Mouse (Mus musculus) thymus, postnatal 4 days (tissue): Measurements from ENCODE around the gene Tiam2.

ENCODE experiments used
- DNase-seq: peaks from one replicate; pipeline ENCODE4 v3.0.0; 2021

The Tiam2 gene

GRCm38 (mm10) chr17:3454850-3455249, 128.5 kb downstream of the Tiam2 start:
- no peak for DNase-seq

DNA sequence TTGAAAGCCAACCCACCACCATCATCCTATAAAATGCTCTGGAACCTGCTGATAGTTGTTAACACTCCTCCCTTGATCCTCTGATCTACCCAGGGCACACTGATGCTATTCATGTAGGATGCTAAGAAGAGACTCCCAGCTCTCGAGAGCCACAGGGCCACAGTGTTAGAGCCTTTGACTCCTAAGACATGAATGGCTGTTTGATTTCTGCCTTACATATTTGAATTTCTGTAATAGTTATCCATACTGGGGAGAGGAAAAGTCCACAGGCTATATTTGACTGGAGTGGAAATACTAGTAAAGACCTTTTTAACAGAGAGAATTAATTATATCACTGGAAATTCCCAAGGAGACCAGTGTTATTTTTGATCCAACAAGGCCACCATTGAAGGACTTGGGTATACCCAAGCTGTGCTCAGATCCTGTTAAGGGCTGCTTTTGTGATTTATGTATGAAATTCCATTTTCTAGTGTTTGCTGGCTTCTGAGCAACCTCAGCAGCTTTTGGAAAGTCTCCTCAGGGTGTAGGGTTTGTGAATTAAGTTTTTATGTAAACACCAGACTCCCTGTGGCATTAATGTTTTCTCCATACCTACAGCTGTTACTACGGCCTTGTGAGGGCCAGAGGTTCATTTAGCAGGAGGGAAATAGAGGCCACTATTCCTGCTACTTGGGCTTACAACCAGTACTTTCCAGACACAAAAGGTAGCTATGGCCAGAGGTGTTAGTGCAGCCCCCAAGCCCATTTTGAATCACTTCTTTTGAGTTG, 131.7 kb downstream of the Tiam2 start:
- DNase-seq = no peak

DNA sequence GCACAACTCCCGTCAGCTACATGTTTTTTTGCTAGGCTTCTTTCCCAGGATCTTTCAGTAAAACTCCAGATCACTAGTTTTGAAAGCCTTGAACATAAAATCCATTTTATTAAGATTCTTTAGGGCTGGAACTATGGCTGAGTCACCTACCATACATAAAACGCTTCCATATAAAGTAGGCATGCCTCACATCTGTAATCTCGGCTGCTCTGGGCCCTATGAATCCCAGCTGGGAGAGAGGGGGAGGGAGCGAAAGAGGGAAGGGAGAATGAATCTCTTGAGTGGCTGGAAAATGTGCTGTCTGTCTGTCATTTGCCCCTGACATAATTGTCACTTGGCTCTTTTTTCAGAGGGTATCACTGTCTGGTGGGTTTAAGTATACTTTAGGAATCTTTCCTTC, 139.5 kb downstream of the Tiam2 start:
- no peak for DNase-seq

GRCm38 (mm10) chr17:3466681-3467080, 140.3 kb downstream of the Tiam2 start:
- no peak for DNase-seq

DNA sequence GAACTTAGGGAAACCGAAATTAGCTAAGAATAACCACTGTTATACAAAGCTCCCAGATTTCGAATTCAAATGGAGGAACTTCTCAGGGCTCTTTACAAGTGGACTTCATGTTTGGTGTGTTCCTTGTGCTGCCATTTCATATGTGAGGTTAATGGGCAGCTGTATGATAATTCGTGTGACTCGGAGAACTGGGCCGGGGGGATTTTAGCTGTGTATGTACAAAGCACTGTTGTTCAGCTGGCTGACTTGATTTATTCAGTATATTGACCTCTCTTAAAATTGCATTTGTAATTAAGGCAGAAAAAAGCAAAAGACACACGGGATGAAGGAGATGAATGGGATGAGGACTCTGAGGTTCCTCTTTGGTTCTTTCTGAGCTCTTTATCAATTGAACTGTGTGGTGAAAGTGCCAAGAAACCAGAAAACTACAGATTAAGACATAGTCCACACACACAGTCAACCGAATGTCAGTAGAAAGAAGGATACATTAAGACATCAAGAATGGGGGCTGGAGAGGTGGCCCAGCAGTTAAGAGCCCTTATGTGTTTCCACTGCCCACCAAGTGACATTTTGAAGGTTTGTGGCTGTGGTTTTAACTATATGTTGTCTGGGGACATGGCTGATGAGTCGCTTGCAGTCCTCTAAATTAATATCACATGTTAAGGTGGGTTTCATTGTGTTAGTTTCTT, 141.4 kb downstream of the Tiam2 start:
- no peak for DNase-seq

- DNase-seq = no peak
Measured at GRCm38 (mm10) chr17:3472018-3472417, 145.6 kb downstream of the Tiam2 start.

DNA sequence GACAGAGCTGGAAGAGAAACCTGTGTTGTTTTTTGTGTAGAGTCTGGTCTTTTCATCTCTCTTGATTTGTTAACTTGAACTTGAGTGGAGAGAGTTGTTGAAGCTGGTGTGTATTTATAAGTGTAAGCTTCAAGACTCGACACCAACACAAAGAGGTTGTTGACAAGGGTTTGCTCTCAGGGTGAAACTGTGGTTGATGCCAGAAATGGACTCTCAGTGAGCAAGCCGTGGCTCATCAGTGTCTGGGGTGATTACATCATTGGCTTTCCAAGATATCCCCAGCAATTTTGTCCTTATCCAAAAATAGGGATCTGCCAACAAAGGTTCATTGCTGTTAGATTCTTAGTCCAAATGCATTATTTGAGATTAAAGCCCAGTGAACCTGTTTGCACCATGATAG, 150.2 kb downstream of the Tiam2 start:
- no peak for DNase-seq

DNA sequence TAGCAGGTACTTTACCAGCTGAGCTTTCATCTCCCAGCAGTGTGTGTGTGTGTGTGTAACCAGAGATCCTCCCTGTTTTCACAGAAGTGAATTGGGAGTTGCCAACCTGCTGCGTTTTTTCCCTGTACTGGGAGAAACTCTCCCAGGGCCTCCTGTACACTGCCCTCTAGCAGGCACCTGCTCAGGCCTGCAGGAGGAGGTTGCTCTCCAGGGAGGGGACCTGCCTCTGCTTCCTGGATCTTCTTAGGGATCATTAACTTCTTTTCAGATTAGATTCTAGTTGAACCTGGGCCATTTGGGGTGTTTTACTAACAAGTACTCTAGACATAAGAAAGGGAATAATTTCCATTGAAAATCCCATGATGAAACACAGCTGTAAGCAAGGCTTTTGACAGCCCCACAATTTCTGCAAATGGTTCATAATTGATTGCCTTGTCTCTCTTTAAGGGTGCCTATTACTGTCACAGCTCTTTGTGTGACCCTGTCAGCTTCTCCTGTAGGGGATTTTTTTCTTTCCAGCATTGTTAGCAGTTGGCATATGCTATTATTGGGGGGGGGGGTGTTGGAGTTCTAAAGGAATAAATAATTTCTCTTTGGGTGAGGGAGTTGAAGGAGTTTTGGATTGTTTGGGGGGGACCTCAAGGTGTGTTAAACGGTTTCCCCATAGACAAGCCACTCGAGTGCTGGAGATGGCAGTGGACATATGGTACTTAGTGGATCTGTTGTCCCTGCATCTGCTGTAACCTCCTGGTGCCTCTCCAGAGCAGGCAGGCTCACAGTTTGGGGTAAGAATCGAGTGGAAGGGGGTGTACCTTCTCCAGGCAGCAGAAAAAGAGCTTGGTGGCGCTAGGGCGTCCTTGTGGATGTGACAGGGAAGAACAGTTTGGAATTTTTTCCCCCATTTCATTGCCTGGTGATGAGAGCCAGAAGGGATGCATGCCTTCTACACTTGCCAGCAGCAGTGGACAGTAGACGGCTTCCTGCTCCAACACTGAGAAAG, 155.5 kb downstream of the Tiam2 start:
- no peak for DNase-seq

GRCm38 (mm10) chr17:3483091-3483490, 156.7 kb downstream of the Tiam2 start:
- DNase-seq = no peak

DNA sequence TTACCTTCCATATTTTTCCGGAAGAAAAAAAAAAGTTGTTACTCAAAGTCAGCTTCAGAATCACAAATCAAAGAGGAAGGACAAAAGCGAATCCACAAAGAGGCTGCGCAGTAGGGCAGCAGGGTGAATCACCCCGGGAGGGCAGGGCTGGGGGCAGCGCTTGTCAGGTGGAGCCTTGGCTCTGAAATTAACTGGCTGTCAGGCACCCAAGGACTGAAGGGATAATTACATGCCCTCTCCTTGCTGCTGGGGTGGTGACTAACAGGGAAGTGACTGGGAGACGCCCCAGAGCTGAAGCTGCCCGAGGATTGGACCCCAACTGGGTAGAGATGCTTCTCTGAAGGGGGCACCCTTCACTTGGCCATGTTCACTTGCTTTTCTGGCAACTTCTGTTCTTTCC, 159.5 kb downstream of the Tiam2 start:
- DNase-seq = no peak

- DNase-seq = no peak
Measured at GRCm38 (mm10) chr17:3487211-3487610, 160.8 kb downstream of the Tiam2 start.

- DNase-seq = no peak
Measured at GRCm38 (mm10) chr17:3487721-3488601, 161.6 kb downstream of the Tiam2 start.

DNA sequence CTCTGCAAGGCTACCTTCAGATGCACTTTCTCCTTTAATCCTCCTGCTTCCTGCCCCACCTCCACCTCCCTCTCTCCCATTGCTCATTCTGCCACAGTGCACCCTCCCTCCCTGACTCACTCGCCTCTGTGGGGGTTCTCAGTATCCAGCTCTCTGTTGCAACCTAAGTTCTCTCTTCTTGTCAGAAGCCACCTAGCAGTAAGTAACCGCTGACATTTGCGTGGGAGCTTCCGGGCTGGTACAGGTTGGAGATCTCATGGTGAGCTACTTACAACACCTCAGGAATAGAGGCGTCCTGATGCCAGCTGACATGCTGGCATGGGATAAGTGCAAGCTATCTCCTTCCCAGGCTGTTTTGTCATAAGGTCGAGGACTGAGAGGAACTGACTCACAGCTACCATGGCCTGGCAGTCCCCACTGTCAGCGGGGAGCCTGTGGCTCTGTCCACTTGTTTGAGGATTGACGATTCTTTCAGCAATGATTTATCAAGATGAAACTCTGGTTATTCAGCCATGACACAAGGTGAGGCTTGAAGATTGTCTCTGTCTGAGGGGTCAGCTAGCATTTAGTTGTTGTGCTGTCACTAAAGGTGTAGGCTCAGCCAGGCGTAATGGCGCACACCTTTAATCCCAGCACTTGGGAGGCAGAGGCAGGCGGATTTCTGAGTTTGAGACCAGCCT, 164.0 kb downstream of the Tiam2 start:
- DNase-seq = no peak

DNA sequence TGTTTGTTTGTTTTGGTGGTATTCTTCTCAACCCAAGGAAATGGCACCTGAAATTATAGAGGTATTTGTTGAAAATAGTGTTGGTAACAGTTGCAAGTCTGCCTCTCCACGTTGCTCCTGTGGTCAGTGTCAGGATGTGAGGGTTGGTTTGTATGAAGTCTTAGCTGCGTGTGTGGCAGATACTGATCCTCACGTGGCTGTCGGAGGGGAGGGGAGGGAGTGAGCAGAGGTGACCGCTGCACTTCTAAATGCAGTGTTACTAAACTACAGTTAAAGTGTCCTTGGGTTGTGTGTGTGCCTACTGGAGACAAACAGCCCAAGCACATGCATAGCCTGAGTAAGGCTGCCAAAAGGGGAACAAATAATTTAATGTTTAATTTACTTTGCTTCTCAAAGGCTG, 164.7 kb downstream of the Tiam2 start:
- DNase-seq = no peak

DNA sequence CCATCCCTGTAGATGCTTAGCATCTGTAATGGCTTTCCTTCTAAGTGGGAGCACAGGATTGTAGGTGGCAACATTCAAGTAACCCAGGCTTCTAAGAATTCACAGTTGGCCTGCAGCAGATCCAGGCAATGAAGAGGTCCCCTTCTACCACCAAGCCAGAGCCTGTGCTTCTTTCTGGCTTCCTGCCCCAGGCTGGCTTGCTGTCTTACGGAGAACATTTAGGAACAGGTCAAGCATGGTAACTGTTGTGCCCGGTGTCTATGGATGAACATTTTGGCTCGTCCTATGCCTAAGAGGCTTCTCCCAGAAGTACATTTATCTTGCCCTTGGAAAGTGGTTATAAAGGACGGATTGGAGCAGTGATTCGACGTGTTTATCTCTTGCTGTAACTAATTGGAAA, 165.3 kb downstream of the Tiam2 start:
- DNase-seq = no peak

- DNase-seq = no peak
Measured at GRCm38 (mm10) chr17:3495576-3495975, 169.2 kb downstream of the Tiam2 start.

DNA sequence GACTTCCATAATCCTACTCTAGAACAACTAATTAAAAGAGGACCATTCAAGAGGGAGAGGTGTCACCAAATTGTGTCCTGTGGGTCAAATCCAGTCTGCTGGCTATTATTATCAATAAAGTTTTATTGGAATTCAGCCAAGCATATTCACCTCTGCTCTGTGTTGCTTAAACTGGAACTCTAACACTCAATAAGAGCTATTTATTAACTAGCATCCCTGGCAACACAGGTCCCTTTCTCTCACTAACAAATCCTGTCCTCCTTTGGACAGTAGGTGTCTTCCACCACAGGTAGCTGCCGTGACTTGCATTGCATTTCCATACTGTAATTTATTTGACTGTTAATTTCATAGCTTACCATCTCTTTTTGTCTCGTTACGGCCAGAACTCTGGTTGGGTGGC, 169.7 kb downstream of the Tiam2 start:
- no peak for DNase-seq

- peak; percentile 77 for DNase-seq
Measured at GRCm38 (mm10) chr17:3498086-3498485, 171.7 kb downstream of the Tiam2 start.

- DNase-seq = no peak
Measured at GRCm38 (mm10) chr17:3498580-3498979, 172.2 kb downstream of the Tiam2 start.

DNA sequence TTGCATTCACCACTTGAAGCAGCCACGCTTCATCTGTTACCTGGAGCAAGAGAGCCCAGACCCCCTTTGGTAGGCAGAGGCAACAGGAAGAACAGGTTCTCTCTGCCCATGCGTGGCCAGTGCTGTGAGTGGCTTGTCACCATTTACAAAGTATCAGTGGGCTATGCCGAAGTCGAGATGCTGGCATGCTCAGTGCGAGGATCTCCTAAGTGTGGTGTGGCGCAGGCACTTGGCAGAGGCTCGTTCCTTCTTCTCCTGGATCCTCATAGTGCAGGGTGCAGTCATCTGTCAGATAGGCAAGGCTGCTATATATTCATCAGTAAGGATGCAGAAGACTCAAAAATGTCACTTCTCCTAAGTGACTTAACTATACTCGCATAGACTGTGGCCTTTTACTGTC, 173.1 kb downstream of the Tiam2 start:
- DNase-seq = no peak

- DNase-seq = no peak
Measured at GRCm38 (mm10) chr17:3500076-3500475, 173.7 kb downstream of the Tiam2 start.

DNA sequence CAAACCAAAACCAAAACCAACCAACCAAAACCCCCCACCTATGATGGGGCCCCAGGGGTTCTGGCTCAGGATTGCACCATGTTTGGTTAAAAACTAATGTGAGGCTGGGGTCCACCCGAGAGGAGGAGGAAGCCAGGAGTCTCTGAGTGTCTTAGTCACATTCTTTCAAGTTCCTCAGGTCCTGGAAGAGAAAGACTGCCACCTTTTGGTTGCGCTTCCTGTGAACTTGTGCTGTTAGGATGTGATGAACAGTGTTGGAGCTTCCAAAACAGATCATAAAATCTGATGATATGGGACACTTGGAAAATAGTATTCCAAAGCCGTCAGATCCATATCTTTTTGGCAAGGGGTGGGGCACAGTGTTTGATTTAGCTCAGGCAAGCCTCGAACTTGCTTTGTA, 174.6 kb downstream of the Tiam2 start:
- no peak for DNase-seq
